Mouse (Mus musculus): Measurements from ENCODE around the gene Fam69b. TPM values are rescaled to one million over a fixed set of nuclear protein-coding genes. Genes with fewer than 3 reads are reported as not detected.

Fam69b gene
- total RNA-seq, 1 experiment, result 24.6 TPM

GRCm38 (mm10) chr2:26590962-26591361 lies 37.3 kb upstream of the Fam69b start:
- DNase-seq (ENCODE audit: low read depth, low spot score), result no peak
- Histone ChIP-seq H3K4me1 (ENCODE audit: control insufficient read depth in 2 of 2, insufficient read depth in 2 of 2, low read length in 2 of 2, poor library complexity in 1 of 2) (peaks cover 2 to 16% of the 10 kb centered on the region in 2 experiments; a peak in 3 of 4 replicates), H3K9me3 (ENCODE audit: control insufficient read depth, insufficient read depth, low read depth, low read length) (no peaks in the 10 kb centered on the region), H3K9ac (ENCODE audit: insufficient read depth, low read depth, low read length, poor library complexity, severe bottlenecking) (no peak overlapping the region), H3K4me3 (ENCODE audit: insufficient read depth in 1 of 2, low read depth in 1 of 2, low read length in 2 of 2, poor library complexity in 1 of 2, severe bottlenecking in 1 of 2) (no peak overlapping the region), H3K36me3 (ENCODE audit: control insufficient read depth, insufficient read depth, low read length, poor library complexity, severe bottlenecking) (peaks cover 30% of the 10 kb centered on the region), H3K27ac (ENCODE audit: insufficient read depth, low read depth, low read length, poor library complexity, severe bottlenecking) (no peak overlapping the region)
- TF ChIP-seq MAFK (IDR thresholded peaks at IDR 0.05; ENCODE audit: insufficient read depth, low read depth, low read length), result no peak
- in situ Hi-C loops (cut with MboI; ENCODE audit: low sequenced_read_pairs in 2 of 2, unreplicated experiment in 2 of 2), result no loop called here

- in situ Hi-C loops (cut with MboI; ENCODE audit: low sequenced_read_pairs in 2 of 2, unreplicated experiment in 2 of 2), result no loop called here
- Histone ChIP-seq H3K4me1 (ENCODE audit: control insufficient read depth in 2 of 2, insufficient read depth in 2 of 2, low read length in 2 of 2, poor library complexity in 1 of 2) (peaks cover 2 to 16% of the 10 kb centered on the region in 2 experiments; a peak in 3 of 4 replicates), H3K27ac (ENCODE audit: insufficient read depth, low read depth, low read length, poor library complexity, severe bottlenecking) (no peak overlapping the region), H3K4me3 (ENCODE audit: insufficient read depth in 1 of 2, low read depth in 1 of 2, low read length in 2 of 2, poor library complexity in 1 of 2, severe bottlenecking in 1 of 2) (no peak overlapping the region), H3K9ac (ENCODE audit: insufficient read depth, low read depth, low read length, poor library complexity, severe bottlenecking) (no peak overlapping the region), H3K9me3 (ENCODE audit: control insufficient read depth, insufficient read depth, low read depth, low read length) (no peaks in the 10 kb centered on the region), H3K36me3 (ENCODE audit: control insufficient read depth, insufficient read depth, low read length, poor library complexity, severe bottlenecking) (peaks cover 33% of the 10 kb centered on the region)
- no peak for DNase-seq (ENCODE audit: low read depth, low spot score)
- TF ChIP-seq HCFC1 (IDR thresholded peaks at IDR 0.05; ENCODE audit: borderline replicate concordance, insufficient read depth, low read length) (no peak), MAFK (IDR thresholded peaks at IDR 0.05; ENCODE audit: insufficient read depth, low read depth, low read length) (no peak), ZC3H11A (IDR thresholded peaks at IDR 0.05; ENCODE audit: borderline replicate concordance, low read depth, low read length) (no peak), ZNF384 (IDR thresholded peaks at IDR 0.05; ENCODE audit: low read depth, low read length) (no peak), CHD2 (IDR thresholded peaks at IDR 0.05; ENCODE audit: low read depth, low read length) (no peak)
These were observed 36.8 kb upstream of the Fam69b start for GRCm38 (mm10) chr2:26591416-26591815.

GRCm38 (mm10) chr2:26593211-26594021 lies 34.8 kb upstream of the Fam69b start:
- peaks cover 37% of the 10 kb centered on the region for H3K36me3 ChIP-seq (ENCODE audit: control insufficient read depth, insufficient read depth, low read length, poor library complexity, severe bottlenecking)
- no peak overlapping the region for H3K9ac ChIP-seq (ENCODE audit: insufficient read depth, low read depth, low read length, poor library complexity, severe bottlenecking)
- no peak overlapping the region for H3K27ac ChIP-seq (ENCODE audit: insufficient read depth, low read depth, low read length, poor library complexity, severe bottlenecking)
- in situ Hi-C loops (cut with MboI; ENCODE audit: low sequenced_read_pairs in 2 of 2, unreplicated experiment in 2 of 2), result no loop called here
- no peak overlapping the region for H3K4me3 ChIP-seq (ENCODE audit: insufficient read depth in 1 of 2, low read depth in 1 of 2, low read length in 2 of 2, poor library complexity in 1 of 2, severe bottlenecking in 1 of 2)
- peaks cover 0 to 11% of the 10 kb centered on the region in 2 experiments; a peak in 2 of 4 replicates for H3K4me1 ChIP-seq (ENCODE audit: control insufficient read depth in 2 of 2, insufficient read depth in 2 of 2, low read length in 2 of 2, poor library complexity in 1 of 2)
- H3K9me3 ChIP-seq (ENCODE audit: control insufficient read depth, insufficient read depth, low read depth, low read length), result no peaks in the 10 kb centered on the region
- DNase-seq (ENCODE audit: low read depth, low spot score), result no peak
- TF ChIP-seq CHD2 (IDR thresholded peaks at IDR 0.05; ENCODE audit: low read depth, low read length) (no peak), ZNF384 (IDR thresholded peaks at IDR 0.05; ENCODE audit: low read depth, low read length) (no peak), MAFK (IDR thresholded peaks at IDR 0.05; ENCODE audit: insufficient read depth, low read depth, low read length) (no peak), HCFC1 (IDR thresholded peaks at IDR 0.05; ENCODE audit: borderline replicate concordance, insufficient read depth, low read length) (no peak), ZC3H11A (IDR thresholded peaks at IDR 0.05; ENCODE audit: borderline replicate concordance, low read depth, low read length) (no peak)

GRCm38 (mm10) chr2:26594022-26594346 lies 34.3 kb upstream of the Fam69b start:
- peak; percentile 91 for DNase-seq (ENCODE audit: low read depth, low spot score)
- no peak overlapping the region for H3K9ac ChIP-seq (ENCODE audit: insufficient read depth, low read depth, low read length, poor library complexity, severe bottlenecking)
- peaks cover 0 to 7% of the 10 kb centered on the region in 2 experiments; a peak in 1 of 4 replicates for H3K4me1 ChIP-seq (ENCODE audit: control insufficient read depth in 2 of 2, insufficient read depth in 2 of 2, low read length in 2 of 2, poor library complexity in 1 of 2)
- in situ Hi-C loops (cut with MboI; ENCODE audit: low sequenced_read_pairs in 2 of 2, unreplicated experiment in 2 of 2), result no loop called here
- H3K36me3 ChIP-seq (ENCODE audit: control insufficient read depth, insufficient read depth, low read length, poor library complexity, severe bottlenecking), result peaks cover 37% of the 10 kb centered on the region
- no peak overlapping the region for H3K27ac ChIP-seq (ENCODE audit: insufficient read depth, low read depth, low read length, poor library complexity, severe bottlenecking)
- no peak overlapping the region for H3K4me3 ChIP-seq (ENCODE audit: insufficient read depth in 1 of 2, low read depth in 1 of 2, low read length in 2 of 2, poor library complexity in 1 of 2, severe bottlenecking in 1 of 2)
- TF ChIP-seq HCFC1 (IDR thresholded peaks at IDR 0.05; ENCODE audit: borderline replicate concordance, insufficient read depth, low read length) (no peak), ZC3H11A (IDR thresholded peaks at IDR 0.05; ENCODE audit: borderline replicate concordance, low read depth, low read length) (peak; percentile 29; the same call in 1 of the 2 replicates)
- no peaks in the 10 kb centered on the region for H3K9me3 ChIP-seq (ENCODE audit: control insufficient read depth, insufficient read depth, low read depth, low read length)
